Mouse (Mus musculus) c-Kit-positive CD71-positive TER-119-negative erythroid progenitor cells, embryonic 14.5 days (primary cell): Measurements from ENCODE around the gene Rab14.
A peak's percentile ranks its signal among the peaks of the same experiment; 100 is the strongest.

Experiments used
- DNase-seq: peaks from one replicate; pipeline ENCODE4 v3.0.0-alpha.2; 2013; ENCODE audit warnings: low read depth

Gene Rab14

DNA sequence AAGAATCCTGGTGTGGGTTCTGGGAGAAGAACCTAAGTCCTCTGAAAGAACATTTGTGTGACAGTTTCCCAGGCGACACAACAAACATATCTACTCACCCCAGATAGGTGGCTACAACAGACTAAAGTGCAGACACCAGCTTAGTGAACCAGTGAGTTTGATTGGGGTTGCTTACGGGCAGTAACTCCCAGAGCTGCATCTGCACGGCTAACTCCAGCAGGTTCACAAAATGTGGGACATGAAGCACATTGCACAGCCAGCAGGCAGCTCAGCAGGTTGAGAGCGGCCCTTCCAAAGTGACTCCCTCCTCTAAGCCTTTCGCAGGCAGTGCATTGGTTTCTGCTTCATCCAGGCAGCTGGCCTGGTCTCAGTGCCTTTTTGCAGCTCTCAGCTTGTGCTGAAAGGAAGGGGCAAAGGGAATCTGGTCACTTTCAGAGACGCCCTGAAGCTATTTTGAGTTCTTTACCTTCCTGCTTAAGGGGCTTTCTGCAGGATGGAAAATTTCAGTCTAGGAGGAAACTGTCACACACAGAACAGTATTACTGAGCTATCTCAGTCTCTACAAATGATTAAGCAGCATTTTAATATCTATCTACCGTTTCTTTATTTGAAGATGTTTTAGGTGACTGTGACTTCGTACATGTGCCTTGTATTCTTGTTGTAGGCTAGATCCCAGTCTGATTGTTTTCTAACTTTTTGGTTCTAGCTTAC is 46.9 kb downstream of the Rab14 start:
- no peak for DNase-seq

GRCm38 (mm10) chr2:35153179-35153578 is 47.7 kb downstream of the Rab14 start:
- no peak for DNase-seq

DNA sequence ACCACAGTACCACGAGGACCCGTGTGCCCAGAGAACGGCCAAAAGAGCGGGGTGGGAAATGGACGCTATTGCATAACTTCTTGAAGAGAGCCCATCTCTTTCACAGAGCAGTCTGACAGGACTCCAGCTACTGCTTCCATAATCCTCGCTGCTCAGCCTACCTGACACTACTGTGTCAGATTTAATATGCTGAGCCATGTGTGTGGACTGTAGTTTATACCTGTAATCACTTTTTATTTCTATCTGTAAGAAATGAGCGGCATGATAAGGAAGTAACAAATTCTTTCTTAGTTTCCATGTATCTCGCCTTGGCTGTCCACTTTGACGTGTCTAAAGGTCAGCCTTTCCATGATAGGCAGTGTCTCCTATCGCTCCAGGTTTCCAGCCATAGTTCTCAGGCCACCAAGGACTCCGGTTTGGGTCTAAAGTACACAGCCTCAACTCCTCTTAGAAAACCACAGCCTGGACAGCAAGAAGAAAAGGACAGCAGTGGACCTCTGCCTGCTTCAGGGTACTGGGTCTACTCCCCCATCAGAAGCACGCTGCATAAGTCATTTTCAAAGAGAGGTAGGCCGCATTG is 49.5 kb downstream of the Rab14 start:
- DNase-seq: no peak

DNA sequence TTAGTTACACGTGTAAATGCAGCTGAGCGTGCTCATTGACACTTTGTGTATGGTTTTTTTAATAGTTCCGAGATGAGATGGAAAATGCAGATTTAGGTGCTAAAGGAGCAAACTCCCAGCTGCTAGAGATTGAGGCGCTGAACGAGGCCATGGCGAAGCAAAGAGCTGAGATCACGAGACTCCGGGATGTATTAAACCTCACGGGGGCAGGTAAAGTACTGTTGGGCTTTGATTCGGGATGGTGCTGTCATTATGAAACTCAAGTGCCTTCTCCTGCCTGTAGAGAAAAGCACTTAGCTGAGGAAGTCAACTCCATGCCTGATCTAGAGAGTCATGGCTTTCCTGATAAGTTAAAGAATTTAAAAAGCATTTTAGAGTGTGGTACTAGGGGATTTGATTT is 52.1 kb downstream of the Rab14 start:
- DNase-seq: no peak

- DNase-seq: no peak
These were observed 59.2 kb downstream of the Rab14 start for GRCm38 (mm10) chr2:35141673-35142072.

DNA sequence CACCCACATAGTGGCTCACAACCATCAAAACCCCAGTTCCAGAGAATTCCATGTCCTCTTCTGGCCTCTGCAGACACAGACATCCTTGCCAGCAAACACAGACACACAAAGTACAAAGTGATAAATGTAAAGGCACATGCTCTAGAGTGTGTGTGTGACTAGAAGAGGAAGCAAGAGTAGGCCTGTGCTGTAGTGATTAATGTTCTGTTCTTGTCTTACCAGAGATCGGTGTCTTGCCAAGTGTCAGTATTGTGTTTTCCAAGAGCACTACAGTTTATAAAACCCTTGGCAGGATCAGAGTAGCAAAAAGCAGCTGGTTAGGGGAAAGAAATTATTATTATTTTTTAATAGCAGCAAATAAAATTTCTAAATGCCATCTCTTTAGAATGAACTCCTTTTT is 62.3 kb downstream of the Rab14 start:
- DNase-seq: no peak

GRCm38 (mm10) chr2:35133891-35134290 is 67.0 kb downstream of the Rab14 start:
- DNase-seq: no peak

GRCm38 (mm10) chr2:35132662-35133055 is 68.3 kb downstream of the Rab14 start:
- peak; percentile 17 for DNase-seq

DNA sequence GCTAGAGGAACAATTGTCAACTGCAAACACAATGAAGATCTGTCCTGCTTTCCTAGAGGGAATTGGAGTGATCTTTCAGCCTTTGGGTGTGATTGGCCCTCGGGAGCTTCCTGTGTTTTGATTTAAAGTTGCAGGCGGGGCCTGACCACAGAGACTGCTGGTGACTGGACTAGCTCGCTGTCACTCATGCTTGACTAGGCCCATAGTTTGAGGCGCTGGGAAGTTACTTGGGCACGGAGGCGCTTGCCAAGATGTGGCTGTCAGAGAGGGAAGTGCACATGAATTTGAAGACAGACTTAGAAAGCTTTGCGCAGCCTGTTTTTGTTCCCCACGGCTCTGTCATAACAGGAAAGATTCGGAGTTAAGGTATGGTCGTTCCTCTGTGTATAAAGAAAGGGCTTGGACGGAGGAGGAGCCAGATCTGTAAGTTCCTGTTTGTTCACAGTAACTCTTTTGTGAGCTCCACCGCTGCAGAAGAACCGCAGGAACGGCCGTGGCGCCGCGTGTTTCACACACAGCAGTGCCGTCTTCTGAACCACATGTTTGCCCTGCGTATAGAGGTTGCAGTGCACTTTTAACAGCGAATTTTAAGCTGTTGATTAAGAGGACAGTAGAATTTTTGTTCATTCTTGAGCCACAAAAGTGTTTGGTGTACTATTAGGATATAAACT is 68.8 kb downstream of the Rab14 start:
- peak; percentile 92 for DNase-seq

GRCm38 (mm10) chr2:35131491-35131890 is 69.4 kb downstream of the Rab14 start:
- no peak for DNase-seq
